ENCODE assay signal across 18 mouse cellular contexts in the genomic region with DNA sequence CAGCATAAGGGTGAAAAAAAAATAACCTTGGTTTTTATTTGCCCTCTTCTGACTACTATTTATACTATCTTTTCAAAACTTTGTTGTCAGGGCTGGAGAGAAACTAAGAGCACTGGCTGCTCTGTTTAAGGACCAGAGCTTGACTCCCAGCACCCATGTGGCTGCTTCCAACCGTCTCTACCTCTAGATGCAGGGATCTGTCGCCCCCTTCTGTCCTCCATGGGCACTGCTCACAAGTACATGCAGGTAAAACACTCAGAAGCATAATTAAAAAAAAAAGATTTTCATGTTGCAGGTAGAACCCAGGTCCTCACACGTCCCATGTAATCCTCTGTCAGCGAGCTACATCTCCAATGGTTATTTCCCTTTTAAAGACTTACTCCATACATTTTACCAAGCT.
DNase-seq lines count a peak whose midpoint lies in the region; ATAC-seq and TF ChIP-seq lines count a peak whose summit lies in the region.
"Had no signal": no experiment of that assay in that cellular context is flagged by ENCODE, and none has a peak within 500 bp of the region (broad histone marks: within the 10 kb centered on the region; RNA-seq: fewer than 3 reads in every experiment).

No protein-coding gene starts in this region.

- no peaks in the 10 kb centered on the region for H3K27me3 ChIP-seq in intestine, postnatal 0 days (replicated peaks; ENCODE audit: control insufficient read depth, insufficient read depth, low read length)
- no peaks in the 10 kb centered on the region for H3K27me3 ChIP-seq in intestine, embryonic 16.5 days (replicated peaks; ENCODE audit: control insufficient read depth, insufficient read depth, low read length)
- H3K27me3 ChIP-seq in lung, postnatal 0 days (replicated peaks; ENCODE audit: insufficient read depth, low read length): no peaks in the 10 kb centered on the region
- no peaks in the 10 kb centered on the region for H3K27me3 ChIP-seq in stomach, postnatal 0 days (ENCODE audit: control insufficient read depth, insufficient read depth, low read length)
- no peaks in the 10 kb centered on the region for H3K27me3 ChIP-seq in hindbrain, embryonic 13.5 days
- H3K27me3 ChIP-seq: embryonic facial prominence, embryonic 13.5 days; limb, embryonic 15.5 days had no signal

- no peak overlapping the region for H3K27ac ChIP-seq in intestine, postnatal 0 days (ENCODE audit: low read depth, low read length)
- no peak overlapping the region for H3K27ac ChIP-seq in intestine, embryonic 16.5 days (ENCODE audit: low read length)
- H3K27ac ChIP-seq in lung, postnatal 0 days (ENCODE audit: low read length): no peak overlapping the region
- no peak overlapping the region for H3K27ac ChIP-seq in stomach, postnatal 0 days (replicated peaks)
- no peak overlapping the region for H3K27ac ChIP-seq in hindbrain, embryonic 13.5 days
- H3K27ac ChIP-seq: embryonic facial prominence, embryonic 13.5 days; limb, embryonic 15.5 days had no signal

- TF ChIP-seq EP300 in lung, postnatal 0 days (IDR thresholded peaks at IDR 0.05): no peak
- no peak for TF ChIP-seq EP300 in stomach, postnatal 0 days (optimal IDR thresholded peaks at IDR 0.05)

- no peak overlapping the region for H3K4me3 ChIP-seq in intestine, postnatal 0 days (ENCODE audit: low read depth, low read length)
- H3K4me3 ChIP-seq in intestine, embryonic 16.5 days (ENCODE audit: low read length): no peak overlapping the region
- no peak overlapping the region for H3K4me3 ChIP-seq in lung, postnatal 0 days (ENCODE audit: low read depth, low read length)
- no peak overlapping the region for H3K4me3 ChIP-seq in stomach, postnatal 0 days (ENCODE audit: low read depth, low read length)
- H3K4me3 ChIP-seq in hindbrain, embryonic 13.5 days: no peak overlapping the region
- H3K4me3 ChIP-seq: embryonic facial prominence, embryonic 13.5 days; limb, embryonic 15.5 days had no signal

- H3K4me2 ChIP-seq in intestine, postnatal 0 days (replicated peaks; ENCODE audit: low read depth): no peak overlapping the region
- no peak overlapping the region for H3K4me2 ChIP-seq in intestine, embryonic 16.5 days (ENCODE audit: low read depth, low read length)
- H3K4me2 ChIP-seq in lung, postnatal 0 days (replicated peaks; ENCODE audit: low read depth, low read length): no peak overlapping the region
- no peak overlapping the region for H3K4me2 ChIP-seq in stomach, postnatal 0 days (replicated peaks; ENCODE audit: low read depth)
- H3K4me2 ChIP-seq in hindbrain, embryonic 13.5 days: no peak overlapping the region
- H3K4me2 ChIP-seq: embryonic facial prominence, embryonic 13.5 days; limb, embryonic 15.5 days had no signal

- ATAC-seq in intestine, postnatal 0 days: no peak
- ATAC-seq in intestine, embryonic 16.5 days: no peak
- no peak for ATAC-seq in lung, postnatal 0 days
- ATAC-seq in stomach, postnatal 0 days (ENCODE audit: low FRiP score, low TSS enrichment): no peak
- ATAC-seq in hindbrain, embryonic 13.5 days (ENCODE audit: low FRiP score): no peak

- H3K4me1 ChIP-seq in intestine, postnatal 0 days (replicated peaks; ENCODE audit: control insufficient read depth, insufficient read depth, low read length): no peaks in the 10 kb centered on the region
- 0 out of 2 replicates have a peak, but pooled peaks cover 2% of the 10 kb centered on the region for H3K4me1 ChIP-seq in intestine, embryonic 16.5 days (ENCODE audit: control insufficient read depth, insufficient read depth, low read length)
- no peaks in the 10 kb centered on the region for H3K4me1 ChIP-seq in lung, postnatal 0 days (ENCODE audit: insufficient read depth, low read depth, low read length)
- no peaks in the 10 kb centered on the region for H3K4me1 ChIP-seq in stomach, postnatal 0 days (replicated peaks; ENCODE audit: control insufficient read depth, insufficient read depth)
- no peaks in the 10 kb centered on the region for H3K4me1 ChIP-seq in hindbrain, embryonic 13.5 days (replicated peaks)
- H3K4me1 ChIP-seq: limb, embryonic 15.5 days had no signal

- no peaks in the 10 kb centered on the region for H3K36me3 ChIP-seq in intestine, postnatal 0 days (ENCODE audit: control insufficient read depth, insufficient read depth)
- no peaks in the 10 kb centered on the region; the same call in 1 of the 2 replicates for H3K36me3 ChIP-seq in intestine, embryonic 16.5 days (ENCODE audit: control insufficient read depth, insufficient read depth, low read length)
- no peaks in the 10 kb centered on the region for H3K36me3 ChIP-seq in lung, postnatal 0 days (ENCODE audit: insufficient read depth, low read length)
- H3K36me3 ChIP-seq in stomach, postnatal 0 days (ENCODE audit: control insufficient read depth, insufficient read depth, low read length): no peaks in the 10 kb centered on the region
- peaks cover 10% of the 10 kb centered on the region for H3K36me3 ChIP-seq in hindbrain, embryonic 13.5 days
- H3K36me3 ChIP-seq: embryonic facial prominence, embryonic 13.5 days; limb, embryonic 15.5 days had no signal

- H3K9ac ChIP-seq in intestine, postnatal 0 days (ENCODE audit: low read depth, low read length): no peak overlapping the region
- no peak overlapping the region for H3K9ac ChIP-seq in intestine, embryonic 16.5 days (ENCODE audit: low read depth, low read length)
- H3K9ac ChIP-seq in lung, postnatal 0 days (replicated peaks; ENCODE audit: low read depth): no peak overlapping the region
- no peak overlapping the region for H3K9ac ChIP-seq in stomach, postnatal 0 days (ENCODE audit: low read length)
- H3K9ac ChIP-seq in hindbrain, embryonic 13.5 days: no peak overlapping the region
- H3K9ac ChIP-seq: embryonic facial prominence, embryonic 13.5 days; limb, embryonic 15.5 days had no signal

- 91% methylated on average over 4 of the region's 4 CpGs for WGBS in intestine, postnatal 0 days
- 91% methylated on average over 4 of the region's 4 CpGs for WGBS in intestine, embryonic 16.5 days
- WGBS in lung, postnatal 0 days: 94% methylated on average over 4 of the region's 4 CpGs
- WGBS in stomach, postnatal 0 days: 94% methylated on average over 4 of the region's 4 CpGs
- WGBS in hindbrain, embryonic 13.5 days: 90% methylated on average over 4 of the region's 4 CpGs

- H3K9me3 ChIP-seq in intestine, postnatal 0 days (ENCODE audit: control insufficient read depth): no peaks in the 10 kb centered on the region
- no peaks in the 10 kb centered on the region for H3K9me3 ChIP-seq in intestine, embryonic 16.5 days (ENCODE audit: control insufficient read depth, low read length)
- H3K9me3 ChIP-seq in lung, postnatal 0 days (ENCODE audit: low read length): no peaks in the 10 kb centered on the region
- H3K9me3 ChIP-seq in stomach, postnatal 0 days (ENCODE audit: control insufficient read depth, low read length): no peaks in the 10 kb centered on the region
- no peaks in the 10 kb centered on the region for H3K9me3 ChIP-seq in hindbrain, embryonic 13.5 days
- H3K9me3 ChIP-seq: embryonic facial prominence, embryonic 13.5 days; limb, embryonic 15.5 days had no signal

- no peak for DNase-seq in lung, postnatal 0 days (ENCODE audit: low spot score)
- DNase-seq in lung, adult 18-20 months: no peak
- DNase-seq in ES-CJ7 (ENCODE audit: low read depth, low spot score): peak; percentile 37
- DNase-seq in stomach, postnatal 0 days (ENCODE audit: low spot score): no peak
- DNase-seq: adrenal gland, postnatal 36 days; cerebellum, adult 2 months; gastrocnemius, postnatal 14 days; kidney, adult 11 months; kidney, postnatal 14 days; layer of hippocampus, adult 9-11 months; lung, postnatal 14 days; right cerebral cortex, postnatal 14 days; thymus, postnatal 36 days had no signal

- TF ChIP-seq CTCF in intestine, postnatal 0 days (IDR thresholded peaks at IDR 0.05; ENCODE audit: low read depth): peak; percentile 43
- peak; percentile 32; the same call in 1 of the 2 replicates for TF ChIP-seq CTCF in lung, postnatal 0 days (IDR thresholded peaks at IDR 0.05)
- TF ChIP-seq CTCF in stomach, postnatal 0 days (IDR thresholded peaks at IDR 0.05; ENCODE audit: low read depth): peak; percentile 37
